Mouse (Mus musculus): ENCODE results near the gene Gm2244.
"Not testable (repeated sequence)": the region's sequence is repeated elsewhere in the genome, so short reads cannot be mapped to it uniquely, and the experiment has no call there.

Gm2244 gene

DNA sequence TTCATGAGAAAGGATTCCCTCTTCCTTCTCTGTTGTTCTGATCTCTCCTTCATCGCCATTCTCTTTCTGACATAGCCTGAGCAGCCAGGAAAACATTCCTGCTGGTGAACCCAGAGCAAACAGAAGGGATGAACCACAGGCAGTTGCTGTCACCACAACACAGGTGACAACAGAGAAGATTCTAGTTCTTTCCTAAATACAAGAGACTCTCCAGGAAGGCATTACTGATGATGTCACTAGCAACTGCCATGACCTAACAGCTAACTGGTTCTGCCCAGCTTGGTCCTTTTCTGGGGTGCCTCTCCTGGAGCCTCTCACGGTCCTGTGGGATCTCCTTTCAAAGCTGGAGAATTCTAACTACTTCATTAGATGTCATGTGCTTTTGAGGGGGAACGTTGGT is at the start of gene Gm2244:
Gene Gm2244, minus strand, starts transcription at position 101 of the 400 bp plus-strand sequence.
- DNase-seq (ENCODE audit: low spot score) = not testable (repeated sequence)

DNA sequence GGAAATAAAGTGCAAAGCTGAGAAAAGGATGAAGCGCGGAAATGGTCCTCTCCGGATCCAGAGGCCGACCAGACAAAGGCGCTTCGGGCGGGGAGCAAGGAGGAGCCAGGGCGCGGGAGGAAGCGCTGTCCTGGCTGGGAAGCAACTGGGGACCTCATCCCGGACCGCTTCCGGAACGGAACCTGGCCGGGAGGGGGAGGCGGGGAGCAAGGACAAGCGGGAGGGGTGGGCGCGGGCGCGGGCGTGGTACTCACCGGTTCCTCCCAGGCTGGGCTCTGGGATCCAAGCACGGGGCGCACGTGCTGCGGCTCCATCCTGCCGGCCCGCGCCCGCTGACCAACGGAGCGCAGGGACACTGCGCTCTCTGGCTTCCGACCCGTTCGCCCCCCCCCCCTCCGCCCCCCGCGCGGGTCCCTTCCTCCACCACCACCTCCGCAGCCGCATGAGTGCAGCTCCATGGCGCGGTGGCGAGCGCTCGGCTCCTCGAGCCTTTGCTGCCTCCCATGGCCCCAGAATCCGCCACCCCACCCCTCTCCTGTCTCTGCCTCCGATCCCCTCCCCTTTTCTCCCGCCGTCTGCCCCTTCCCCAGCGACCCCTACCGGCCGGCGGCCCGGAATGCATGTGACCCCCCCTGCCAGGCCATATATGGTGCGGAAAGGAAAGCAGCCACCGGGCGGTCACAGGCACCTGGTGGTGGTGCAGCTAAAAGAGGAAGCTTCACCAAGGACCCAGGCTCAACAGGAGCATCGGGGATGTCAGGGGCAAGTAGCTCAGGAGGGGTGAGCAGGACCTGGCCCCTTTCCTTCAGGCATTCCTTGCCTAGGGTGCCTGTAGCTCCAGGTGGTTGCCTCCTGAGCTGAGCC is 35.3 kb upstream of the Gm2244 start, which contains the start of gene Gm2237:
Gene Gm2237, minus strand, starts transcription at position 332 of the 864 bp plus-strand sequence.
- DNase-seq (ENCODE audit: low spot score) = peak; percentile 7
